Mouse (Mus musculus) central nervous system, embryonic 11.5 days (tissue): Measurements from ENCODE around the gene Gdf2. TPM values are rescaled to one million over a fixed set of nuclear protein-coding genes. Genes with fewer than 3 reads are reported as not detected.

Source experiments
- polyA plus RNA-seq: library from polyadenylated mRNA; depleted of rRNA; stranded (reverse); fragments of >200 nt; gene quantifications from 2 replicates; pipeline ENCODE4 v1.2.3, GENCODE M21; 2012; rRNA removed

Gene Gdf2
- 0.39 and 0.46 TPM in 2 replicates for polyA plus RNA-seq

DNA sequence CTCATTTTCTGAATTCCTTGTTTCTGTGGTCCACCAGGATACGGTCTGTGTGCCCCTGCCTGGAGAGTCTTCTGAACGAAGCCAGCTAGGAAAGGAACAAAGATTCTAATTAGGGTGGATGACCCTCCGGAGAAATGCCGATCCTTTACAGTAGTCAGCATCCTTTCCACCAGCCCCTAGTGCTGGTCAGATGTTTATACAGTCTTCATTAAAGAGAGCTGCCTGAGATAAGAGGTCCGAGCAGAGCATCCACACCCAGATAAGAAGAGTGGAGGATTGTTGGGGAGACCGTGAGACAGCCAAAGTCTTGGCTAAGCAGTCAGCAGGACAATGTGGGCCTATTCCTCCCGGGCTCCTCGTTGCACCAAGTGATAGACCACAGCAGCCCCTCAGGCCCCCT lies at the start of gene Gdf2:
Gdf2 (plus strand) TSS at position 301 of the 400 bp plus-strand sequence.

DNA sequence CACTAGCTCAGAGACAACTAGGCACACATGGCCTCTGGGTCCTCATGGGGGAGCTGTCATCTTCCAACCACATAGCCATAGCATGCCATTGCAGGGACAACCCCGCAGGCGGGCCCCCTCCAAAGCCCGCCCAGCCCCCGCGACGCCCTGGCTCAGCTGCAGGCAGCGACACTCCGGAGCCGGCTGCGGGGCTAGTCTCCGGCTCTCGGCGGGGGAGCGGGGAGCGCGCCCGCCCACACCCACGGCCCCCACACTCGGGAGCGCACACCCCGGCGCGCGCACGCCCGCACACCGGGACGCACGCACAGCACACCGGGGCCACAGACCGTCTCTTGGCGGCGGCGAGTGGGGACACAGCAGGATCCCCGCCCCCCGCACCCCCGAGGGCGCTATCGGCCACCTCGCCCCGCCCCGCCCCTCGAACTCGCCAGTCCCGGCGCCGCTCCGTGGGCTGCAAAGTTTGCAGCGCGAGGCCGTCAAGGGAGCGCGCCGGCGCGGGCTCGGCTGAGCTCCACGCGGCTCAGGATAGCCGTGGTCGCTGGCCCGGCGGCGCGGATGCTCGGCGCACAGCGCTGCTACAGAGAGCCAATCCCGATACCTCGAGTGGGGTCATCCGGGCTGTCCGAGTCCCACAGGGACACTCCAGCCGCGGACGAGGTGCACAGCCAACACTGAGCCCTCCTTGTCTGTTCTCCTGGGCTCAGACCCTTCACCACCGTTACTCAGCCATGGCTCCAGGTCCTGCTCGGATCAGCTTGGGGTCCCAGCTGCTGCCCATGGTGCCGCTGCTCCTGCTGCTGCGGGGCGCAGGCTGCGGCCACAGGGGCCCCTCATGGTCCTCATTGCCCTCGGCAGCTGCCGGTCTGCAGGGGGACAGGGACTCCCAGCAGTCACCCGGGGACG lies 17.4 kb upstream of the Gdf2 start, which contains the start of gene Gdf10:
Gdf10 (plus strand) TSS at position 420 of the 903 bp plus-strand sequence.

DNA sequence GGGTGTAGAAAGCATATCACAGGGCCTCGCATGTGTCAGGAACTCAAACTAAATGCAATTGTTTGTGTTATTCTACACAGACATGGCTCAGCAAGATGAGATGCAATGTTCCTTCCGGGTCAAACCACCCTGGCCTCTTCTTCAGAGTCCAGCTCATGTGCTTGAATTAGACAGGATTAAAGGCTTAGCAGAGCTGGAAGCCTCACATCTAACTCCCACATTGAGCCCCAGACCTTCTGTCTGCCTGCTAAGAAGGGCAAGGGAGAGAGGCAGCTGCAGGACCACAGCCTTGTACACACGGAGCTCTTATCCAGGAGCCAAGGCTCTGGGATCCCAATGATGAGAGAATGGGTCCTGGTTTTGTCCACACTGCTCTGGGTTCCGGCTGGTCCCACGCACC lies 12.9 kb downstream of the Gdf2 start, which contains the start of gene Rbp3:
Rbp3 (plus strand) TSS at position 243 of the 400 bp plus-strand sequence.

DNA sequence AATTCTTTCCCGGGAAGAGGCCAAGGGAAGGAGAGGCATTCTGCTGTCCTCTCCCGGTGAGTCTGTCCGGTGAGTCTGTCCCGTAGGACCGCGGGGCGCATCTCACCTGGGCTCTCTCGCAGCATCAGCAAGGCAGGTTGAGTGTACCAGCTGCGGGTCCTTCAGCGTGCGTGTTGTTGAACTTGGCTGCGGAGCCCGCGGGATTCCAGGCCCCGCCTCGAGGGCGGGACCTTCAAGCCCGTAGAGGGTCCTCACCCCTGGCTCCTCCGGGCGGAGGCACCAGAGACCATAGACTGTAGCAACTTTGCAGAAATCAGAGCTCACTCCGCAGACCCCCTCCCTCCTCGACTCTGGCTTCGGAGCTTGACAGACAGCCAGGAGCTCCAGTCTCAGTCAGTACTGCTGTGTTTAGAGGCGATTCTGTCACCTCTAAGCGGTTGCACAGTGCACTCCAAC lies 37.8 kb downstream of the Gdf2 start, which contains the start of gene Zfp488:
Zfp488 (minus strand) TSS at position 161 of the 456 bp plus-strand sequence.

Other genes with a start within 250 kb of the Gdf2 start
- 3.2 and 8.9 TPM in 2 replicates for gene Gdf10, start 17.5 kb upstream of the Gdf2 start, polyA plus RNA-seq
- 0.01 TPM in 1 of 2 replicates, not detected in the other for gene Rbp3, start 13.0 kb downstream of the Gdf2 start, polyA plus RNA-seq
- gene Zfp488, start 37.7 kb downstream of the Gdf2 start, polyA plus RNA-seq = 0.12 and 0.55 TPM in 2 replicates
- gene Gm30083, start 74.1 kb downstream of the Gdf2 start, polyA plus RNA-seq = not detected in 2 replicates
- not detected in 2 replicates for gene Gm5460, start 75.7 kb downstream of the Gdf2 start, polyA plus RNA-seq
- gene Antxrl, start 111.7 kb downstream of the Gdf2 start, polyA plus RNA-seq = not detected in 2 replicates
- gene Anxa8, start 144.9 kb downstream of the Gdf2 start, polyA plus RNA-seq = 0.66 and 1.5 TPM in 2 replicates
- gene A630023A22Rik, start 161.7 kb downstream of the Gdf2 start, polyA plus RNA-seq = not detected in 2 replicates
- gene Npy4r, start 211.4 kb downstream of the Gdf2 start, polyA plus RNA-seq = 0.02 and 0.04 TPM in 2 replicates